Mouse (Mus musculus) intestine, postnatal 0 days (tissue): ENCODE results near the gene Fam92b. TPM values are rescaled to one million over a fixed set of nuclear protein-coding genes. Genes with fewer than 3 reads are reported as not detected.
A peak's percentile ranks its signal among the peaks of the same experiment; 100 is the strongest.

Experiments
- ATAC-seq: fragments of 200-750 bp; cut with Nextera tagmentation; 2 replicates; pipeline ENCODE4 v1.8.0; 2017; ENCODE audit warnings: mild to moderate bottlenecking, moderate TSS enrichment, moderate library complexity
- H3K27ac ChIP-seq: fragments of 300-500 bp; sonication (generic); 2 replicates; pipeline ENCODE4 v1.5.1; 2014; ENCODE audit warnings: mild to moderate bottlenecking, low read depth, low read length, moderate library complexity
- H3K27me3 ChIP-seq: fragments of 300-500 bp; sonication (generic); replicated peaks from 2 replicates; pipeline ENCODE4 v1.6.1; 2014; ENCODE audit warnings: low read length, mixed read lengths; ENCODE audit not compliant: control insufficient read depth, insufficient read depth
- H3K36me3 ChIP-seq: fragments of 300-500 bp; sonication (generic); 2 replicates; pipeline ENCODE4 v1.6.1; 2014; ENCODE audit warnings: mild to moderate bottlenecking, moderate library complexity; ENCODE audit not compliant: control insufficient read depth, insufficient read depth
- H3K4me1 ChIP-seq: fragments of 300-500 bp; sonication (generic); replicated peaks from 2 replicates; pipeline ENCODE4 v1.6.1; 2014; ENCODE audit warnings: antibody characterized with exemption, low read length, mixed read lengths; ENCODE audit not compliant: control insufficient read depth, insufficient read depth
- H3K4me2 ChIP-seq: fragments of 300-500 bp; sonication (generic); replicated peaks from 2 replicates; pipeline ENCODE4 v1.6.1; 2014; ENCODE audit warnings: low read depth, mild to moderate bottlenecking, moderate library complexity
- H3K4me3 ChIP-seq: fragments of 300-500 bp; sonication (generic); 2 replicates; pipeline ENCODE4 v1.5.1; 2014; ENCODE audit warnings: low read depth, low read length
- H3K9ac ChIP-seq: fragments of 300-500 bp; sonication (generic); 2 replicates; pipeline ENCODE4 v1.6.1; 2014; ENCODE audit warnings: mild to moderate bottlenecking, low read depth, low read length
- H3K9me3 ChIP-seq: fragments of 300-500 bp; sonication (generic); 2 replicates; pipeline ENCODE4 v1.6.1; 2016; ENCODE audit warnings: mixed run types; ENCODE audit not compliant: control insufficient read depth
- CTCF ChIP-seq: sonication (generic); IDR thresholded peaks from 2 replicates; pipeline ENCODE4 v1.5.1; 2016; ENCODE audit warnings: low read depth, mild to moderate bottlenecking, control low read depth, antibody characterized with exemption, moderate library complexity
- WGBS: fragments of 180-500 bp; shearing (Covaris S2); extraction: QIAGEN DNeasy Blood & Tissue Kit; methylation state at CpG from one replicate; pipeline ENCODE4 v1.1.7; 2014; 5-methylcytosine and 5-hydroxymethylcytosine counted together
- polyA plus RNA-seq: library from polyadenylated mRNA; unstranded; fragments of >200 nt; fragmentation: Nextera tagmentation; extraction: Ambion mirVana; gene quantifications from 2 replicates; pipeline ENCODE4 v1.2.1, GENCODE M21; 2015

Gene Fam92b
- polyA plus RNA-seq, 1 experiment from 2014 or later = not detected

- Histone ChIP-seq H3K9ac (no peak overlapping the region), H3K4me1 (no peaks in the 10 kb centered on the region; the same call in 1 of the 2 replicates), H3K36me3 (no peaks in the 10 kb centered on the region), H3K27ac (no peak overlapping the region), H3K4me3 (no peak overlapping the region), H3K27me3 (no peaks in the 10 kb centered on the region), H3K4me2 (no peak overlapping the region), H3K9me3 (no peaks in the 10 kb centered on the region)
- ATAC-seq = no peak
- 88% methylated on average over 8 of the region's 8 CpGs for WGBS
- peak; percentile 35 for TF ChIP-seq CTCF
Observed at GRCm38 (mm10) chr8:120207364-120207763, 30.1 kb upstream of the Fam92b start.

GRCm38 (mm10) chr8:120205916-120206315, 28.6 kb upstream of the Fam92b start:
- no peak overlapping the region for H3K4me2 ChIP-seq
- no peaks in the 10 kb centered on the region for H3K9me3 ChIP-seq
- no peak for ATAC-seq
- H3K4me1 ChIP-seq = no peaks in the 10 kb centered on the region; the same call in 1 of the 2 replicates
- no peak overlapping the region for H3K9ac ChIP-seq
- no peaks in the 10 kb centered on the region for H3K27me3 ChIP-seq
- no peaks in the 10 kb centered on the region for H3K36me3 ChIP-seq
- H3K4me3 ChIP-seq = no peak overlapping the region
- H3K27ac ChIP-seq = no peak overlapping the region
- WGBS = 88% methylated on average over 9 of the region's 9 CpGs
- TF ChIP-seq CTCF = no peak

- H3K27me3 ChIP-seq = no peaks in the 10 kb centered on the region
- H3K4me3 ChIP-seq = no peak overlapping the region
- no peak overlapping the region for H3K4me2 ChIP-seq
- TF ChIP-seq CTCF = no peak
- no peaks in the 10 kb centered on the region; the same call in 1 of the 2 replicates for H3K4me1 ChIP-seq
- 0 out of 2 replicates have a peak overlapping the region, but pooled peaks have one; percentile 35 for H3K27ac ChIP-seq
- H3K9me3 ChIP-seq = no peaks in the 10 kb centered on the region
- H3K9ac ChIP-seq = no peak overlapping the region
- ATAC-seq = no peak
- H3K36me3 ChIP-seq = no peaks in the 10 kb centered on the region
- 49% methylated on average over 7 of the region's 7 CpGs for WGBS
Observed at GRCm38 (mm10) chr8:120204736-120205360, 27.6 kb upstream of the Fam92b start.

- no peaks in the 10 kb centered on the region for H3K36me3 ChIP-seq
- no peaks in the 10 kb centered on the region for H3K9me3 ChIP-seq
- no peak overlapping the region for H3K27ac ChIP-seq
- no peak overlapping the region for H3K4me2 ChIP-seq
- WGBS = 60% methylated on average over 3 of the region's 3 CpGs
- H3K4me3 ChIP-seq = no peak overlapping the region
- H3K4me1 ChIP-seq = no peaks in the 10 kb centered on the region; the same call in 1 of the 2 replicates
- H3K27me3 ChIP-seq = no peaks in the 10 kb centered on the region
- H3K9ac ChIP-seq = no peak overlapping the region
- ATAC-seq = no peak
- TF ChIP-seq CTCF = no peak
Observed at GRCm38 (mm10) chr8:120202546-120202945, 25.3 kb upstream of the Fam92b start.

GRCm38 (mm10) chr8:120201351-120201750, 24.1 kb upstream of the Fam92b start:
- Histone ChIP-seq H3K4me2 (no peak overlapping the region), H3K9ac (no peak overlapping the region), H3K27me3 (no peaks in the 10 kb centered on the region), H3K9me3 (no peaks in the 10 kb centered on the region), H3K36me3 (no peaks in the 10 kb centered on the region), H3K27ac (no peak overlapping the region), H3K4me1 (no peaks in the 10 kb centered on the region; the same call in 1 of the 2 replicates), H3K4me3 (no peak overlapping the region)
- TF ChIP-seq CTCF = no peak
- WGBS = 71% methylated on average over 6 of the region's 6 CpGs
- no peak for ATAC-seq

- H3K36me3 ChIP-seq = no peaks in the 10 kb centered on the region
- H3K27me3 ChIP-seq = no peaks in the 10 kb centered on the region
- H3K27ac ChIP-seq = no peak overlapping the region
Observed at GRCm38 (mm10) chr8:120192118-120192517, 14.9 kb upstream of the Fam92b start.

More at GRCm38 (mm10) chr8:120192118-120192517, 14.9 kb upstream of the Fam92b start:
- H3K4me2 ChIP-seq = no peak overlapping the region
- 97% methylated on average over 5 of the region's 5 CpGs for WGBS
- ATAC-seq = no peak
- no peak for TF ChIP-seq CTCF
- H3K9me3 ChIP-seq = no peaks in the 10 kb centered on the region
- no peak overlapping the region for H3K9ac ChIP-seq
- no peaks in the 10 kb centered on the region for H3K4me1 ChIP-seq
- H3K4me3 ChIP-seq = no peak overlapping the region
